Mouse (Mus musculus) midbrain, embryonic 14.5 days (tissue): ENCODE data around the gene Pip5kl1. TPM values are rescaled to one million over a fixed set of nuclear protein-coding genes. Genes with fewer than 3 reads are reported as not detected.

Experiments
- ATAC-seq: fragments of 200-750 bp; cut with Nextera tagmentation; 2 replicates; pipeline ENCODE4 v1.8.0; 2017; ENCODE audit warnings: moderate number of reproducible peaks, moderate library complexity; ENCODE audit not compliant: low FRiP score, low TSS enrichment
- DNase-seq: peaks from one replicate; pipeline ENCODE4 v3.0.0-alpha.2; 2015
- H3K27ac ChIP-seq: fragments of 300-500 bp; sonication (generic); replicated peaks from 2 replicates; pipeline ENCODE4 v1.5.1; 2014; ENCODE audit warnings: mild to moderate bottlenecking, low read depth, low read length, moderate library complexity
- H3K27me3 ChIP-seq: fragments of 300-500 bp; sonication (generic); 2 replicates; pipeline ENCODE4 v1.6.1; 2014; ENCODE audit warnings: low read length, control low read depth, mixed read lengths; ENCODE audit not compliant: control insufficient read depth, insufficient read depth
- H3K36me3 ChIP-seq: fragments of 300-500 bp; sonication (generic); 2 replicates; pipeline ENCODE4 v1.6.1; 2014; ENCODE audit warnings: low read length, control low read depth; ENCODE audit not compliant: control insufficient read depth, insufficient read depth
- H3K4me1 ChIP-seq: fragments of 300-500 bp; sonication (generic); 2 replicates; pipeline ENCODE4 v1.6.1; 2014; ENCODE audit warnings: mild to moderate bottlenecking, antibody characterized with exemption, low read length, control low read depth; ENCODE audit not compliant: control insufficient read depth, insufficient read depth
- H3K4me2 ChIP-seq: fragments of 300-500 bp; sonication (generic); 2 replicates; pipeline ENCODE4 v1.6.1; 2014; ENCODE audit warnings: mild to moderate bottlenecking, low read length, moderate library complexity
- H3K4me3 ChIP-seq: fragments of 300-500 bp; sonication (generic); replicated peaks from 2 replicates; pipeline ENCODE4 v1.5.1; 2014; ENCODE audit warnings: low read depth, low read length
- H3K9ac ChIP-seq: fragments of 300-500 bp; sonication (generic); replicated peaks from 2 replicates; pipeline ENCODE4 v1.6.1; 2014; ENCODE audit warnings: mild to moderate bottlenecking, low read length, moderate library complexity
- H3K9me3 ChIP-seq: fragments of 300-500 bp; sonication (generic); 2 replicates; pipeline ENCODE4 v1.6.1; 2016; ENCODE audit warnings: low read length, control low read depth, mixed read lengths; ENCODE audit not compliant: control insufficient read depth
- WGBS: fragments of 180-500 bp; shearing (Covaris S2); extraction: QIAGEN DNeasy Blood & Tissue Kit; methylation state at CpG from one replicate; pipeline ENCODE4 v1.1.7; 2014; 5-methylcytosine and 5-hydroxymethylcytosine counted together
- polyA plus RNA-seq: library from polyadenylated mRNA; unstranded; fragments of >200 nt; fragmentation: Nextera tagmentation; extraction: Ambion mirVana; gene quantifications from 2 replicates; pipeline ENCODE4 v1.2.1, GENCODE M21; 2014

The Pip5kl1 gene
- 7.1 and 11.5 TPM in 2 replicates for polyA plus RNA-seq

- 82% methylated on average over 6 of the region's 6 CpGs for WGBS
- Histone ChIP-seq H3K4me2 (peak within 1 kb of the TSS; percentile 96), H3K9me3 (no peaks in the 10 kb centered on the region), H3K9ac (peak within 1 kb of the TSS; percentile 48), H3K4me1 (peaks cover 12% of the 10 kb centered on the region), H3K27ac (no peak within 1 kb of the TSS), H3K27me3 (peaks cover 14% of the 10 kb centered on the region; the same call in 1 of the 2 replicates), H3K4me3 (peak within 1 kb of the TSS; percentile 45), H3K36me3 (peaks cover 15% of the 10 kb centered on the region; the same call in 1 of the 2 replicates)
- ATAC-seq (no peak), DNase-seq (no peak)
Measured at GRCm38 (mm10) chr2:32574497-32574896, at the start of gene Pip5kl1. Gene Pip5kl1 (plus strand): TSS chr2:32574797.

- no peak for DNase-seq
- Histone ChIP-seq H3K27ac (no peak overlapping the region), H3K36me3 (no peaks in the 10 kb centered on the region), H3K27me3 (no peaks in the 10 kb centered on the region), H3K4me2 (no peak overlapping the region), H3K4me3 (no peak overlapping the region), H3K9me3 (no peaks in the 10 kb centered on the region), H3K4me1 (no peaks in the 10 kb centered on the region), H3K9ac (no peak overlapping the region)
- ATAC-seq = no peak
- WGBS = 91% methylated on average over 12 of the region's 12 CpGs
Measured at GRCm38 (mm10) chr2:32525816-32526215, 48.8 kb upstream of the Pip5kl1 start.

- H3K9ac ChIP-seq = no peak overlapping the region
- H3K9me3 ChIP-seq = no peaks in the 10 kb centered on the region
- no peaks in the 10 kb centered on the region for H3K27me3 ChIP-seq
- no peaks in the 10 kb centered on the region for H3K36me3 ChIP-seq
- ATAC-seq (no peak), DNase-seq (no peak)
- no peak overlapping the region for H3K4me3 ChIP-seq
- no peak overlapping the region for H3K4me2 ChIP-seq
- WGBS = 43% methylated on average over 14 of the region's 14 CpGs
- H3K27ac ChIP-seq = no peak overlapping the region
- H3K4me1 ChIP-seq = no peaks in the 10 kb centered on the region
Measured at GRCm38 (mm10) chr2:32527468-32527966, 47.1 kb upstream of the Pip5kl1 start.

- H3K9me3 ChIP-seq = no peaks in the 10 kb centered on the region
- no peaks in the 10 kb centered on the region for H3K4me1 ChIP-seq
- no peak overlapping the region for H3K4me2 ChIP-seq
- DNase-seq = no peak
- H3K27me3 ChIP-seq = no peaks in the 10 kb centered on the region
- no peak overlapping the region for H3K9ac ChIP-seq
- no peak overlapping the region for H3K27ac ChIP-seq
- WGBS = 86% methylated on average over 1 of the region's 1 CpGs
- ATAC-seq = no peak
- H3K4me3 ChIP-seq = no peak overlapping the region
- no peaks in the 10 kb centered on the region for H3K36me3 ChIP-seq
Measured at GRCm38 (mm10) chr2:32528326-32528725, 46.3 kb upstream of the Pip5kl1 start.

GRCm38 (mm10) chr2:32530479-32530878 lies 44.1 kb upstream of the Pip5kl1 start:
- ATAC-seq (no peak), DNase-seq (no peak)
- H3K9me3 ChIP-seq = no peaks in the 10 kb centered on the region
- no peak overlapping the region for H3K4me3 ChIP-seq
- 89% methylated on average over 2 of the region's 2 CpGs for WGBS
- H3K4me1 ChIP-seq = peaks cover 7% of the 10 kb centered on the region; the same call in 1 of the 2 replicates
- no peaks in the 10 kb centered on the region for H3K27me3 ChIP-seq
- H3K36me3 ChIP-seq = no peaks in the 10 kb centered on the region
- H3K9ac ChIP-seq = no peak overlapping the region
- no peak overlapping the region for H3K4me2 ChIP-seq
- no peak overlapping the region for H3K27ac ChIP-seq

GRCm38 (mm10) chr2:32533163-32533562 lies 41.4 kb upstream of the Pip5kl1 start:
- H3K4me3 ChIP-seq = no peak overlapping the region
- no peak overlapping the region for H3K4me2 ChIP-seq
- H3K27me3 ChIP-seq = no peaks in the 10 kb centered on the region
- DNase-seq = no peak
- H3K9ac ChIP-seq = no peak overlapping the region
- H3K4me1 ChIP-seq = peaks cover 29% of the 10 kb centered on the region
- 92% methylated on average over 2 of the region's 2 CpGs for WGBS
- no peak for ATAC-seq
- no peaks in the 10 kb centered on the region for H3K9me3 ChIP-seq
- no peak overlapping the region for H3K27ac ChIP-seq
- no peaks in the 10 kb centered on the region for H3K36me3 ChIP-seq

GRCm38 (mm10) chr2:32534061-32534732 lies 40.4 kb upstream of the Pip5kl1 start:
- no peak for ATAC-seq

GRCm38 (mm10) chr2:32534733-32535471 lies 39.7 kb upstream of the Pip5kl1 start, which contains the start of gene Fam102a:
Gene Fam102a (plus strand): TSS chr2:32535332.
- peak; percentile 96 for ATAC-seq
- DNase-seq = peak; percentile 99
- Histone ChIP-seq H3K27ac (peak within 1 kb of the TSS; percentile 88), H3K27me3 (no peaks in the 10 kb centered on the region), H3K4me3 (peak within 1 kb of the TSS; percentile 85), H3K9me3 (no peaks in the 10 kb centered on the region), H3K4me2 (peak within 1 kb of the TSS; percentile 86), H3K36me3 (no peaks in the 10 kb centered on the region), H3K4me1 (peaks cover 45% of the 10 kb centered on the region), H3K9ac (peak within 1 kb of the TSS; percentile 91)
- WGBS = under 1% methylated on average over 67 of the region's 67 CpGs

More at GRCm38 (mm10) chr2:32534061-32534732, 40.4 kb upstream of the Pip5kl1 start:
- DNase-seq = peak; percentile 69
- H3K4me3 ChIP-seq = peak overlapping the region; percentile 85
- H3K27ac ChIP-seq = peak overlapping the region; percentile 85
- H3K36me3 ChIP-seq = no peaks in the 10 kb centered on the region
- H3K4me1 ChIP-seq = peaks cover 40% of the 10 kb centered on the region
- peak overlapping the region; percentile 91 for H3K9ac ChIP-seq
- H3K4me2 ChIP-seq = peak overlapping the region; percentile 86
- WGBS = 8% methylated on average over 13 of the region's 13 CpGs
- H3K9me3 ChIP-seq = no peaks in the 10 kb centered on the region
- no peaks in the 10 kb centered on the region for H3K27me3 ChIP-seq
